Mouse (Mus musculus): ENCODE measurements at regions not wholly inside any gene's neighbourhood (a gene's known extent, or its start where the extent isn't known, plus 50 kb on each side); places are given as distances from the start of the nearest gene placed in this dataset.
A peak's percentile ranks its signal among the peaks of the same experiment; 100 is the strongest.

GRCm38 (mm10) chr19:28205691-28206090 is 194.7 kb upstream of the Rfx3 start:
- WGBS, result 83% methylated on average over 4 of the region's 4 CpGs
- Histone ChIP-seq H3K9ac (replicated peaks; ENCODE audit: low read depth) (no peak overlapping the region), H3K4me1 (ENCODE audit: insufficient read depth, low read depth, low read length) (no peaks in the 10 kb centered on the region), H3K4me2 (replicated peaks; ENCODE audit: low read depth, low read length) (no peak overlapping the region), H3K27ac (ENCODE audit: low read length) (no peak overlapping the region), H3K27me3 (replicated peaks; ENCODE audit: insufficient read depth, low read length) (no peaks in the 10 kb centered on the region), H3K4me3 (ENCODE audit: low read depth, low read length) (no peak overlapping the region), H3K9me3 (ENCODE audit: low read length) (no peaks in the 10 kb centered on the region), H3K36me3 (ENCODE audit: insufficient read depth, low read length) (no peaks in the 10 kb centered on the region)
- DNase-seq (ENCODE audit: low spot score), result no peak
- no peak for ATAC-seq
- no peak for TF ChIP-seq CTCF (IDR thresholded peaks at IDR 0.05)
- TF ChIP-seq EP300 (IDR thresholded peaks at IDR 0.05), result no peak

DNA sequence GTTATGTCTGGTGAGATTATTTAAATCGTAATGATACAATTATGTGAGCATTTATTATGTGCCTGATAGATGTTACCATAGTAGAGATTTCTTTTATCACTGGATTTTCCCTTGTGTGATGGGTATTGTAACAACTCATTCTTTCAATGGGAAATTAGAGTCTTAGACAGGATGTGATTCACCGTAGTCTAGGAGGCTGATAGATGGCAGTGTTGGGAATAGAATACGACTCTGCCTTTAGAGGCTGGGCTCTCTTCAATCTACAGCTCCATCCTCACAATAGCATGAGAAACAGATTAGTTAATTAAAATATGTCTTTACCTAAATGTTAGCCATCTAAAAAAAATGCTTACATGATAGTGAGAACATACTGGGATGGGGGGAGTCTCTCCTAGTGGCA is 192.8 kb upstream of the Rfx3 start:
- DNase-seq (ENCODE audit: low spot score) (no peak), ATAC-seq (no peak)
- Histone ChIP-seq H3K9ac (replicated peaks; ENCODE audit: low read depth) (no peak overlapping the region), H3K4me3 (ENCODE audit: low read depth, low read length) (no peak overlapping the region), H3K27ac (ENCODE audit: low read length) (no peak overlapping the region), H3K9me3 (ENCODE audit: low read length) (no peaks in the 10 kb centered on the region), H3K27me3 (replicated peaks; ENCODE audit: insufficient read depth, low read length) (no peaks in the 10 kb centered on the region), H3K36me3 (ENCODE audit: insufficient read depth, low read length) (no peaks in the 10 kb centered on the region), H3K4me2 (replicated peaks; ENCODE audit: low read depth, low read length) (no peak overlapping the region), H3K4me1 (ENCODE audit: insufficient read depth, low read depth, low read length) (no peaks in the 10 kb centered on the region)
- TF ChIP-seq EP300 (IDR thresholded peaks at IDR 0.05) (no peak), CTCF (IDR thresholded peaks at IDR 0.05) (0 out of 2 replicates have a peak, but pooled peaks have one; percentile 1)
- WGBS, result 55% methylated on average over 3 of the region's 3 CpGs

DNA sequence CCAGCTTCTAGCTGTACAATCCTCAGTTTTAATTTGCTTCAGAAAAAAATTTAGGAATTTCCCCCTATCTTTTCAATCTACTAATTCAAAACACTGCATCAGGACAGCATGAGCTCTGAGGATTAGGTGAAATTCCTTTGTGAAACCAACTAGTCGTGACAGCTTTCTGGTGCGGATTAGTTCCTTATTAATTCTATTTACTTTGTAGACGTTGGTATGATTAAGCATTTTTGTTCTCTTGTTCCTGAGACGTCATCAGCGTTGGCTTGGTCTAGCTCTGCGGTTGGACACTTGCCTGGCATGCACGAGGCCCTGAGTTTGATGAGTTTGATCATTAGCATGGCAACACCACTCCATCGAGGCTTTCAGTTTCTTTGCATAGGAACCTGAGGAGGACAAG is 188.4 kb upstream of the Rfx3 start:
- no peak overlapping the region for H3K4me2 ChIP-seq (replicated peaks; ENCODE audit: low read depth, low read length)
- TF ChIP-seq EP300 (IDR thresholded peaks at IDR 0.05), result no peak
- TF ChIP-seq CTCF (IDR thresholded peaks at IDR 0.05), result no peak
- no peak overlapping the region for H3K27ac ChIP-seq (ENCODE audit: low read length)
- no peaks in the 10 kb centered on the region for H3K9me3 ChIP-seq (ENCODE audit: low read length)
- ATAC-seq (no peak), DNase-seq (ENCODE audit: low spot score) (no peak)
- no peak overlapping the region for H3K9ac ChIP-seq (replicated peaks; ENCODE audit: low read depth)
- 45% methylated on average over 8 of the region's 8 CpGs for WGBS
- no peaks in the 10 kb centered on the region for H3K4me1 ChIP-seq (ENCODE audit: insufficient read depth, low read depth, low read length)
- no peak overlapping the region for H3K4me3 ChIP-seq (ENCODE audit: low read depth, low read length)
- no peaks in the 10 kb centered on the region for H3K27me3 ChIP-seq (replicated peaks; ENCODE audit: insufficient read depth, low read length)
- H3K36me3 ChIP-seq (ENCODE audit: insufficient read depth, low read length), result no peaks in the 10 kb centered on the region

DNA sequence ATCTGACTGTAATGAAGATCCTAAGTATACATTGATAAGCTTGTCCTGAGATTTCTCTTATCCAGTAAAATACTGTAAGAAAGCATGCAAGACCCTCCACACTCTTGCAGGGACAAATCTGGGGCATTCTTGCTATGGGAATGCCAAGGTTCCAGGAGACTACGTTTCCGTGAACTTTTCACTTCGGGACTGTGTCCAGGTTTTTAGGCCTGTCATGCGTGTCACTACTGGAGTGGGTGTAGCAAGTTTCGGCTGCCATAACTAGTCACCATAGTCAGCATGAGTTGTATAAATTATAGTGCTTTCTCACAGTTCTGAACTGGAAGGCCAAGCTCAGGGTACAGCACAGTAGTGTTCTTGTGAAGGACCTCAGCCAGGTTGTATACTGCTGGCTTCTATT is 185.9 kb upstream of the Rfx3 start:
- Histone ChIP-seq H3K4me3 (ENCODE audit: low read depth, low read length) (no peak overlapping the region), H3K36me3 (ENCODE audit: insufficient read depth, low read length) (no peaks in the 10 kb centered on the region), H3K4me2 (replicated peaks; ENCODE audit: low read depth, low read length) (no peak overlapping the region), H3K4me1 (ENCODE audit: insufficient read depth, low read depth, low read length) (no peaks in the 10 kb centered on the region), H3K27me3 (replicated peaks; ENCODE audit: insufficient read depth, low read length) (no peaks in the 10 kb centered on the region), H3K27ac (ENCODE audit: low read length) (no peak overlapping the region), H3K9me3 (ENCODE audit: low read length) (no peaks in the 10 kb centered on the region), H3K9ac (replicated peaks; ENCODE audit: low read depth) (no peak overlapping the region)
- DNase-seq (ENCODE audit: low spot score), result no peak
- ATAC-seq, result no peak
- 95% methylated on average over 5 of the region's 5 CpGs for WGBS
- TF ChIP-seq EP300 (IDR thresholded peaks at IDR 0.05), result no peak
- TF ChIP-seq CTCF (IDR thresholded peaks at IDR 0.05), result no peak

DNA sequence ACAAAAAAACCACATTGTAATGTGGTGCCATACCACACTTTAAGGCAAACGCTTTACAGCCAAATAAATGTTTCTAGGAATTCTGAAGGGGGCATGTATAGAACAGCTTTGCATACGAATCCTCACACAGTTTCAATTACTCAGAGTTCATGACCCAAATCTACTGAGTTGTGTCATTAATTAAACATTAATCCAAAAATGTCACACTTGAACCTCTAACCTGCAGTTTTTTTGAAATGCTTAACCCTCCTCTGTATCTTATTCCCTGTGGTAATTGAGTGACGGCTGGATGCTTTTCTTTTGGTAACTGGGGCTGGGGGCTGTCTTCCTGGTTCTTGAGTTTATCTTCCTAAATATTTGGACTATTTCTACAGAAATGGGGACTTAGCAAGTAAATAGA is 181.3 kb upstream of the Rfx3 start:
- TF ChIP-seq EP300 (IDR thresholded peaks at IDR 0.05) (no peak), CTCF (IDR thresholded peaks at IDR 0.05) (no peak)
- WGBS, result 63% methylated on average over 3 of the region's 3 CpGs
- Histone ChIP-seq H3K4me1 (ENCODE audit: insufficient read depth, low read depth, low read length) (no peaks in the 10 kb centered on the region), H3K4me3 (ENCODE audit: low read depth, low read length) (no peak overlapping the region), H3K9me3 (ENCODE audit: low read length) (no peaks in the 10 kb centered on the region), H3K9ac (replicated peaks; ENCODE audit: low read depth) (no peak overlapping the region), H3K4me2 (replicated peaks; ENCODE audit: low read depth, low read length) (no peak overlapping the region), H3K27me3 (replicated peaks; ENCODE audit: insufficient read depth, low read length) (no peaks in the 10 kb centered on the region), H3K27ac (ENCODE audit: low read length) (no peak overlapping the region), H3K36me3 (ENCODE audit: insufficient read depth, low read length) (no peaks in the 10 kb centered on the region)
- no peak for ATAC-seq
- no peak for DNase-seq (ENCODE audit: low spot score)

DNA sequence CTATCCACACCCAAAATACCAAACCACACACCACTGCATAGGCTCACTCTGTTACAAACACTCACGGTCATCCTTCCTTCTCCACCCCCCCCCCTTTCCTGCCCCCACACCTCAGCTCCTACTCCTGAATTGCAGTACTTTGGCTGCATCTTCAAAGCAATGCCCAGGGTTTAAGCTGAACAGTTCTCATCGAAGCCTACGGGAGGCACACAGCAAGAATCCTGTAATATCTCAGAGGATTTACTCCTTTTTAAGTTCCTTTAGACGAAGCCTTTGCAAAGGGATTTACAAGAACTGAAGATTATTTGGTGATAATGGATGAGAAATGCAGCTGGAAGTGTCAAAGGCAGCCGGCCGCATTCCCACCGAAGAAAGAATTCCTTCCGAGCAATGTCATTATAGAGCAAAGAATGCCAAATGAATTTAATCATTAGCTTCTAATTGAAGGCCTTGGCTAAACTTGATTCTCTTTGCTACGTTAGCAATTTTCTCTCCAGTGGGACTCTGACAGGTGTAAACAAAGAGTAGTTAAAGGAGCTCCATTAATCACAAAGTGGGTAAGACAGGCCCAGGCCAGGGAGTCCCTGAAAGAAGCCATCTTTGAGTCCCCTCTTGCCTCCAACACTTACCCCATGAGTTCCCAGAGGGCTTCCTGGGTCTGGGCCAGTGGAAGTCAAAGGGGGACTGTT is 180.6 kb upstream of the Rfx3 start:
- H3K36me3 ChIP-seq (ENCODE audit: insufficient read depth, low read length), result no peaks in the 10 kb centered on the region
- H3K4me1 ChIP-seq (ENCODE audit: insufficient read depth, low read depth, low read length), result no peaks in the 10 kb centered on the region
- H3K9me3 ChIP-seq (ENCODE audit: low read length), result no peaks in the 10 kb centered on the region
- DNase-seq (ENCODE audit: low spot score) (peak; percentile 6), ATAC-seq (no peak)
- H3K4me2 ChIP-seq (replicated peaks; ENCODE audit: low read depth, low read length), result no peak overlapping the region
- TF ChIP-seq EP300 (IDR thresholded peaks at IDR 0.05) (no peak), CTCF (IDR thresholded peaks at IDR 0.05) (no peak)
- no peak overlapping the region for H3K27ac ChIP-seq (ENCODE audit: low read length)
- no peak overlapping the region for H3K4me3 ChIP-seq (ENCODE audit: low read depth, low read length)
- WGBS, result 27% methylated on average over 9 of the region's 9 CpGs
- no peak overlapping the region for H3K9ac ChIP-seq (replicated peaks; ENCODE audit: low read depth)
- no peaks in the 10 kb centered on the region for H3K27me3 ChIP-seq (replicated peaks; ENCODE audit: insufficient read depth, low read length)

DNA sequence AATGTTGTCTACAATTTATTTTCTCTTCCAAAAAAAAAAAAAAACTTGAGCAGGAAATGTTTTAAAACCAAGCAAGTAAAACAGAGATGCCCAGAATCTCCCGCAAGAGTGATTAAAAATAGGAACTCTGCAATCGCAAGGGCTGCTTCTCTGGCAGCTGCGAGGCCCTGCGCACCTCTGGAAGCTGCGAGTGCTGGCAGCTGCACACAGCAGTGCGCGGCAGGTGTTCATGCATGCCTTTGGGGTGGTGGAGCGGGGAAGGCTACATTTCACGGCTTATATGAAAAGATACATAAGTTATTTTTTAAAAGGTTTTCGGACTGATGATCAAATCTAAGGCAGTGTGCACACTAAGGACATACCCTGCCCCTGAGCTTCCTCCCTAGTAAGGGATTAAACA is 179.3 kb upstream of the Rfx3 start:
- ATAC-seq (no peak), DNase-seq (ENCODE audit: low spot score) (no peak)
- Histone ChIP-seq H3K9me3 (ENCODE audit: low read length) (no peaks in the 10 kb centered on the region), H3K4me3 (ENCODE audit: low read depth, low read length) (no peak overlapping the region), H3K27ac (ENCODE audit: low read length) (no peak overlapping the region), H3K36me3 (ENCODE audit: insufficient read depth, low read length) (no peaks in the 10 kb centered on the region), H3K4me1 (ENCODE audit: insufficient read depth, low read depth, low read length) (no peaks in the 10 kb centered on the region), H3K27me3 (replicated peaks; ENCODE audit: insufficient read depth, low read length) (no peaks in the 10 kb centered on the region), H3K4me2 (replicated peaks; ENCODE audit: low read depth, low read length) (no peak overlapping the region), H3K9ac (replicated peaks; ENCODE audit: low read depth) (no peak overlapping the region)
- whole genome bisulfite sequencing, result 85% methylated on average over 10 of the region's 10 CpGs
- TF ChIP-seq EP300 (IDR thresholded peaks at IDR 0.05) (no peak), CTCF (IDR thresholded peaks at IDR 0.05) (no peak)

Data from lung, postnatal 0 days (tissue).